Mouse (Mus musculus): ENCODE results near the gene Cacna1g. TPM values are rescaled to one million over a fixed set of nuclear protein-coding genes. Genes with fewer than 3 reads are reported as not detected.

Gene Cacna1g
- polyA plus RNA-seq, 1 experiment from 2014 or later = 8.1 TPM

GRCm38 (mm10) chr11:94428091-94428835, 45.7 kb downstream of the Cacna1g start:
- H3K36me3 ChIP-seq = peaks cover 90% of the 10 kb centered on the region
- peaks cover 46% of the 10 kb centered on the region for H3K4me1 ChIP-seq
- no peaks in the 10 kb centered on the region for H3K9me3 ChIP-seq (replicated peaks)
- peak overlapping the region; percentile 65 for H3K27ac ChIP-seq (replicated peaks)
- 51% methylated on average over 4 of the region's 4 CpGs for WGBS
- peaks cover 15% of the 10 kb centered on the region for H3K27me3 ChIP-seq (ENCODE audit: low read depth, poor library complexity, severe bottlenecking)
- no peak overlapping the region for H3K4me3 ChIP-seq
- no peak for DNase-seq (ENCODE audit: low spot score)

- no peaks in the 10 kb centered on the region; the same call in none of the 2 replicates for H3K27me3 ChIP-seq (ENCODE audit: low read depth, poor library complexity, severe bottlenecking)
- no peak for DNase-seq (ENCODE audit: low spot score)
- no peak overlapping the region for H3K4me3 ChIP-seq
- 69% methylated on average over 14 of the region's 14 CpGs for WGBS
- H3K27ac ChIP-seq (replicated peaks) = 0 out of 2 replicates have a peak overlapping the region, but pooled peaks have one; percentile 5
- H3K4me1 ChIP-seq = peaks cover 59% of the 10 kb centered on the region
- H3K9me3 ChIP-seq (replicated peaks) = no peaks in the 10 kb centered on the region
- H3K36me3 ChIP-seq = peaks cover 78% of the 10 kb centered on the region
These were observed 48.3 kb downstream of the Cacna1g start for GRCm38 (mm10) chr11:94425656-94426055.

- no peaks in the 10 kb centered on the region for H3K9me3 ChIP-seq (replicated peaks)
- no peaks in the 10 kb centered on the region; the same call in none of the 2 replicates for H3K27me3 ChIP-seq (ENCODE audit: low read depth, poor library complexity, severe bottlenecking)
- no peak overlapping the region for H3K27ac ChIP-seq (replicated peaks)
- DNase-seq (ENCODE audit: low spot score) = no peak
- H3K36me3 ChIP-seq = peaks cover 73% of the 10 kb centered on the region
- H3K4me1 ChIP-seq = peaks cover 57% of the 10 kb centered on the region
- no peak overlapping the region for H3K4me3 ChIP-seq
- WGBS = 57% methylated on average over 5 of the region's 5 CpGs
These were observed 48.8 kb downstream of the Cacna1g start for GRCm38 (mm10) chr11:94425215-94425614.

GRCm38 (mm10) chr11:94424380-94424779, 49.6 kb downstream of the Cacna1g start:
- Histone ChIP-seq H3K27ac (replicated peaks) (peak overlapping the region; percentile 53; the same call in 1 of the 2 replicates), H3K4me1 (peaks cover 57% of the 10 kb centered on the region)
- DNase-seq (ENCODE audit: low spot score) = no peak

GRCm38 (mm10) chr11:94423855-94424254, 50.1 kb downstream of the Cacna1g start:
- Histone ChIP-seq H3K4me1 (peaks cover 57% of the 10 kb centered on the region), H3K36me3 (peaks cover 66% of the 10 kb centered on the region), H3K27ac (replicated peaks) (peak overlapping the region; percentile 53; the same call in 1 of the 2 replicates), H3K4me3 (no peak overlapping the region), H3K9me3 (replicated peaks) (no peaks in the 10 kb centered on the region), H3K27me3 (ENCODE audit: low read depth, poor library complexity, severe bottlenecking) (no peaks in the 10 kb centered on the region; the same call in none of the 2 replicates)
- WGBS = 66% methylated on average over 5 of the region's 5 CpGs
- no peak for DNase-seq (ENCODE audit: low spot score)

More at GRCm38 (mm10) chr11:94424380-94424779, 49.6 kb downstream of the Cacna1g start:
- 62% methylated on average over 15 of the region's 15 CpGs for WGBS
- no peak overlapping the region for H3K4me3 ChIP-seq
- no peaks in the 10 kb centered on the region for H3K9me3 ChIP-seq (replicated peaks)
- peaks cover 65% of the 10 kb centered on the region for H3K36me3 ChIP-seq
- no peaks in the 10 kb centered on the region; the same call in none of the 2 replicates for H3K27me3 ChIP-seq (ENCODE audit: low read depth, poor library complexity, severe bottlenecking)

- no peak for DNase-seq (ENCODE audit: low spot score)
- Histone ChIP-seq H3K36me3 (peaks cover 71% of the 10 kb centered on the region), H3K4me1 (peaks cover 54% of the 10 kb centered on the region), H3K27me3 (ENCODE audit: low read depth, poor library complexity, severe bottlenecking) (peaks cover 11% of the 10 kb centered on the region), H3K27ac (replicated peaks) (peak overlapping the region; percentile 10; the same call in 1 of the 2 replicates), H3K4me3 (no peak overlapping the region), H3K9me3 (replicated peaks) (no peaks in the 10 kb centered on the region)
- WGBS = 76% methylated on average over 6 of the region's 6 CpGs
These were observed 53.0 kb downstream of the Cacna1g start for GRCm38 (mm10) chr11:94420991-94421390.

- H3K36me3 ChIP-seq = peaks cover 71% of the 10 kb centered on the region
- H3K9me3 ChIP-seq (replicated peaks) = no peaks in the 10 kb centered on the region
- H3K27ac ChIP-seq (replicated peaks) = no peak overlapping the region
- DNase-seq (ENCODE audit: low spot score) = no peak
- H3K4me1 ChIP-seq = peaks cover 60% of the 10 kb centered on the region
- peaks cover 17% of the 10 kb centered on the region for H3K27me3 ChIP-seq (ENCODE audit: low read depth, poor library complexity, severe bottlenecking)
- H3K4me3 ChIP-seq = no peak overlapping the region
- 51% methylated on average over 7 of the region's 7 CpGs for WGBS
These were observed 53.7 kb downstream of the Cacna1g start for GRCm38 (mm10) chr11:94420325-94420724.

GRCm38 (mm10) chr11:94419004-94419727, 54.8 kb downstream of the Cacna1g start:
- peaks cover 66% of the 10 kb centered on the region for H3K4me1 ChIP-seq
- peaks cover 68% of the 10 kb centered on the region for H3K36me3 ChIP-seq
- WGBS = 64% methylated on average over 10 of the region's 10 CpGs
- no peak overlapping the region for H3K4me3 ChIP-seq
- H3K27ac ChIP-seq (replicated peaks) = peak overlapping the region; percentile 42
- H3K9me3 ChIP-seq (replicated peaks) = no peaks in the 10 kb centered on the region
- no peak for DNase-seq (ENCODE audit: low spot score)
- H3K27me3 ChIP-seq (ENCODE audit: low read depth, poor library complexity, severe bottlenecking) = peaks cover 27% of the 10 kb centered on the region

- no peak overlapping the region for H3K4me3 ChIP-seq
- no peak for DNase-seq (ENCODE audit: low spot score)
- H3K27ac ChIP-seq (replicated peaks) = peak overlapping the region; percentile 72
- H3K9me3 ChIP-seq (replicated peaks) = no peaks in the 10 kb centered on the region
- H3K36me3 ChIP-seq = peaks cover 81% of the 10 kb centered on the region
- 69% methylated on average over 4 of the region's 4 CpGs for WGBS
- peaks cover 57% of the 10 kb centered on the region for H3K4me1 ChIP-seq
- peaks cover 46% of the 10 kb centered on the region for H3K27me3 ChIP-seq (ENCODE audit: low read depth, poor library complexity, severe bottlenecking)
These were observed 60.0 kb downstream of the Cacna1g start for GRCm38 (mm10) chr11:94414042-94414441.

GRCm38 (mm10) chr11:94413516-94413915, 60.5 kb downstream of the Cacna1g start:
- Histone ChIP-seq H3K4me3 (no peak overlapping the region), H3K4me1 (peaks cover 56% of the 10 kb centered on the region), H3K36me3 (peaks cover 79% of the 10 kb centered on the region), H3K27me3 (ENCODE audit: low read depth, poor library complexity, severe bottlenecking) (peaks cover 46% of the 10 kb centered on the region), H3K9me3 (replicated peaks) (no peaks in the 10 kb centered on the region), H3K27ac (replicated peaks) (peak overlapping the region; percentile 72)
- DNase-seq (ENCODE audit: low spot score) = no peak
- 38% methylated on average over 8 of the region's 8 CpGs for WGBS

- H3K4me3 ChIP-seq = no peak overlapping the region
- peaks cover 74% of the 10 kb centered on the region for H3K36me3 ChIP-seq
- H3K27me3 ChIP-seq (ENCODE audit: low read depth, poor library complexity, severe bottlenecking) = peaks cover 46% of the 10 kb centered on the region
- H3K4me1 ChIP-seq = peaks cover 57% of the 10 kb centered on the region
- DNase-seq (ENCODE audit: low spot score) = no peak
- no peaks in the 10 kb centered on the region for H3K9me3 ChIP-seq (replicated peaks)
- peak overlapping the region; percentile 72 for H3K27ac ChIP-seq (replicated peaks)
- WGBS = 44% methylated on average over 10 of the region's 10 CpGs
These were observed 61.0 kb downstream of the Cacna1g start for GRCm38 (mm10) chr11:94412998-94413469.

GRCm38 (mm10) chr11:94412562-94412961, 61.4 kb downstream of the Cacna1g start:
- no peaks in the 10 kb centered on the region for H3K9me3 ChIP-seq (replicated peaks)
- H3K4me1 ChIP-seq = peaks cover 62% of the 10 kb centered on the region
- no peak overlapping the region for H3K4me3 ChIP-seq
- peak overlapping the region; percentile 72 for H3K27ac ChIP-seq (replicated peaks)
- peaks cover 70% of the 10 kb centered on the region for H3K36me3 ChIP-seq
- peaks cover 46% of the 10 kb centered on the region for H3K27me3 ChIP-seq (ENCODE audit: low read depth, poor library complexity, severe bottlenecking)
- WGBS = 79% methylated on average over 2 of the region's 2 CpGs
- no peak for DNase-seq (ENCODE audit: low spot score)

Data from midbrain, embryonic 10.5 days (tissue).